Mouse (Mus musculus) forebrain, postnatal 0 days (tissue): ENCODE measurements at regions not wholly inside any gene's neighbourhood (a gene's known extent, or its start where the extent isn't known, plus 50 kb on each side); places are given as distances from the start of the nearest gene placed in this dataset.

Experiments
- ATAC-seq: fragments of 200-750 bp; cut with Nextera tagmentation; 2 replicates; pipeline ENCODE4 v1.8.0; 2017; ENCODE audit warnings: mild to moderate bottlenecking, moderate library complexity
- DNase-seq: peaks from one replicate; pipeline ENCODE4 v3.0.0-alpha.2; 2015
- H3K27ac ChIP-seq: fragments of 300-500 bp; sonication (generic); 2 replicates; pipeline ENCODE4 v1.5.1; 2014; ENCODE audit warnings: low read depth, mild to moderate bottlenecking, antibody characterized with exemption, low read length, moderate library complexity, mixed read lengths
- H3K27me3 ChIP-seq: fragments of 300-500 bp; sonication (generic); 2 replicates; pipeline ENCODE4 v1.6.1; 2014; ENCODE audit warnings: mild to moderate bottlenecking, low read length, mixed read lengths; ENCODE audit not compliant: insufficient read depth
- H3K36me3 ChIP-seq: fragments of 300-500 bp; sonication (generic); 2 replicates; pipeline ENCODE4 v1.6.1; 2014; ENCODE audit warnings: mild to moderate bottlenecking, moderate library complexity; ENCODE audit not compliant: insufficient read depth
- H3K4me1 ChIP-seq: fragments of 300-500 bp; sonication (generic); 2 replicates; pipeline ENCODE4 v1.6.1; 2014; ENCODE audit warnings: antibody characterized with exemption; ENCODE audit not compliant: insufficient read depth
- H3K4me2 ChIP-seq: fragments of 300-500 bp; sonication (generic); 2 replicates; pipeline ENCODE4 v1.6.1; 2014; ENCODE audit warnings: low read depth, mild to moderate bottlenecking, moderate library complexity
- H3K4me3 ChIP-seq: fragments of 300-500 bp; sonication (generic); 2 replicates; pipeline ENCODE4 v1.5.1; 2014; ENCODE audit warnings: low read depth, low read length, mixed read lengths
- H3K9ac ChIP-seq: fragments of 300-500 bp; sonication (generic); 2 replicates; pipeline ENCODE4 v1.6.1; 2014; ENCODE audit warnings: mild to moderate bottlenecking
- H3K9me3 ChIP-seq: fragments of 300-500 bp; sonication (generic); 2 replicates; pipeline ENCODE4 v1.6.1; 2016; ENCODE audit warnings: low read length
- CTCF ChIP-seq: sonication (generic); IDR thresholded peaks from 2 replicates; pipeline ENCODE4 v1.5.1; 2016; ENCODE audit warnings: antibody characterized with exemption, control low read depth, low read depth
- WGBS: fragments of 180-500 bp; shearing (Covaris S2); extraction: QIAGEN DNeasy Blood & Tissue Kit; methylation state at CpG from one replicate; pipeline ENCODE4 v1.1.7; 2014; 5-methylcytosine and 5-hydroxymethylcytosine counted together

- ATAC-seq = no peak
- 71% methylated on average over 1 of the region's 1 CpGs for WGBS
These were observed 131.6 kb downstream of the Emp1 start for GRCm38 (mm10) chr6:135493983-135494382.

GRCm38 (mm10) chr6:135495841-135496240 lies 133.5 kb downstream of the Emp1 start:
- Histone ChIP-seq H3K4me3 (no peak overlapping the region), H3K9ac (no peak overlapping the region), H3K4me2 (no peak overlapping the region), H3K4me1 (no peaks in the 10 kb centered on the region), H3K27me3 (no peaks in the 10 kb centered on the region), H3K36me3 (no peaks in the 10 kb centered on the region), H3K27ac (no peak overlapping the region), H3K9me3 (no peaks in the 10 kb centered on the region)
- no peak for TF ChIP-seq CTCF
- ATAC-seq (no peak), DNase-seq (no peak)
- 73% methylated on average over 2 of the region's 2 CpGs for WGBS

More at GRCm38 (mm10) chr6:135493983-135494382, 131.6 kb downstream of the Emp1 start:
- H3K27ac ChIP-seq = no peak overlapping the region
- no peaks in the 10 kb centered on the region for H3K4me1 ChIP-seq
- H3K27me3 ChIP-seq = no peaks in the 10 kb centered on the region
- no peak overlapping the region for H3K4me2 ChIP-seq
- H3K4me3 ChIP-seq = no peak overlapping the region
- H3K9ac ChIP-seq = no peak overlapping the region
- no peaks in the 10 kb centered on the region for H3K9me3 ChIP-seq
- TF ChIP-seq CTCF = no peak
- no peak for DNase-seq
- no peaks in the 10 kb centered on the region for H3K36me3 ChIP-seq

GRCm38 (mm10) chr6:135498592-135498991 lies 136.2 kb downstream of the Emp1 start:
- H3K27me3 ChIP-seq = no peaks in the 10 kb centered on the region
- no peaks in the 10 kb centered on the region for H3K36me3 ChIP-seq
- no peaks in the 10 kb centered on the region for H3K4me1 ChIP-seq
- no peak overlapping the region for H3K27ac ChIP-seq
- no peak overlapping the region for H3K9ac ChIP-seq
- WGBS = 91% methylated on average over 6 of the region's 6 CpGs
- ATAC-seq (no peak), DNase-seq (no peak)
- no peak overlapping the region for H3K4me3 ChIP-seq
- H3K4me2 ChIP-seq = no peak overlapping the region
- H3K9me3 ChIP-seq = no peaks in the 10 kb centered on the region
- no peak for TF ChIP-seq CTCF

DNA sequence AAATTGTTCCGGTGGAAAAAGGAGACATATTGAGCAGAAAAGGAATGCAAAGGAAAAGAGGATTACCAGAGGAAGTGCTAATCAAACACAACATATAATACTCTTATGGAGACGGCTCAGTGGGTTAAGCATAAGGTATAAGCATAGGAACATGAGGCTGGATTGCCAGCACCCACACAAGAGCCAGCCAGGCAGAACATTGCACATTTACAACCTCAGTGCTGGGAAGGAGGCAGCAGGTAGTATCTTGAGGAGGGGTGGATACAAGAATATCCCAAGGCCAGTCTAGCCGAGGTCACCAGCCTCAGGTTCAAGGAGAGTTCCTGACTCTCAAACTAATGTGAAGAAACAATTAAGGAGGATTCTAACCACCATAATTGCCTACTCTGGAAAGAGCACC lies 138.0 kb downstream of the Emp1 start:
- Histone ChIP-seq H3K36me3 (no peaks in the 10 kb centered on the region), H3K4me2 (no peak overlapping the region), H3K4me1 (no peaks in the 10 kb centered on the region), H3K9ac (no peak overlapping the region), H3K27me3 (no peaks in the 10 kb centered on the region), H3K4me3 (no peak overlapping the region), H3K9me3 (no peaks in the 10 kb centered on the region), H3K27ac (no peak overlapping the region)
- ATAC-seq (no peak), DNase-seq (no peak)
- no peak for TF ChIP-seq CTCF
- WGBS = 70% methylated on average over 3 of the region's 3 CpGs

GRCm38 (mm10) chr6:135501791-135502190 lies 139.4 kb downstream of the Emp1 start:
- H3K4me1 ChIP-seq = no peaks in the 10 kb centered on the region
- H3K9ac ChIP-seq = no peak overlapping the region
- no peak overlapping the region for H3K4me2 ChIP-seq
- no peaks in the 10 kb centered on the region for H3K27me3 ChIP-seq
- TF ChIP-seq CTCF = no peak
- H3K27ac ChIP-seq = no peak overlapping the region
- H3K9me3 ChIP-seq = no peaks in the 10 kb centered on the region
- no peak overlapping the region for H3K4me3 ChIP-seq
- ATAC-seq (no peak), DNase-seq (no peak)
- H3K36me3 ChIP-seq = no peaks in the 10 kb centered on the region
- 66% methylated on average over 6 of the region's 6 CpGs for WGBS

DNA sequence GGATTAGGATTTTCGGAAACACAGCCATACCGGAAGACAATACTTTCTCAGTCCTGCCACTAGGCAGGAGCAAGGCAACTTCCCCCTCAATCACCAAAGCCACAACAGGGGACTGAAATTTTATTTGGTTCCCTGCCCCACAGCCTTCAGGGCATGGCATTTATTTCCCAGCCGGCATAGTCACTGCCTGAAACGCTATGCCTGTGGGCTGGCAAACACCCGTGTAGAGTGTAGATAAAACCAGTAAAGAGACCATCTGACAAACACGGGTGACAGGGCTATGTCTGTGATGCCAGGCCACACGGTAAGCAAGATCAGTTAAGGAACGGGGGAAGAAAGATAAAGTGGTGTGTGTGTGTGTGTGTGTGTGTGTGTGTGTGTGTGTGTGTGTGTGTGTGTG lies 140.1 kb downstream of the Emp1 start:
- Histone ChIP-seq H3K9ac (no peak overlapping the region), H3K4me1 (no peaks in the 10 kb centered on the region), H3K27me3 (no peaks in the 10 kb centered on the region), H3K4me2 (no peak overlapping the region), H3K4me3 (no peak overlapping the region), H3K36me3 (no peaks in the 10 kb centered on the region), H3K27ac (no peak overlapping the region), H3K9me3 (no peaks in the 10 kb centered on the region)
- WGBS = 48% methylated on average over 8 of the region's 8 CpGs
- TF ChIP-seq CTCF = no peak
- ATAC-seq = no peak
- no peak for DNase-seq

DNA sequence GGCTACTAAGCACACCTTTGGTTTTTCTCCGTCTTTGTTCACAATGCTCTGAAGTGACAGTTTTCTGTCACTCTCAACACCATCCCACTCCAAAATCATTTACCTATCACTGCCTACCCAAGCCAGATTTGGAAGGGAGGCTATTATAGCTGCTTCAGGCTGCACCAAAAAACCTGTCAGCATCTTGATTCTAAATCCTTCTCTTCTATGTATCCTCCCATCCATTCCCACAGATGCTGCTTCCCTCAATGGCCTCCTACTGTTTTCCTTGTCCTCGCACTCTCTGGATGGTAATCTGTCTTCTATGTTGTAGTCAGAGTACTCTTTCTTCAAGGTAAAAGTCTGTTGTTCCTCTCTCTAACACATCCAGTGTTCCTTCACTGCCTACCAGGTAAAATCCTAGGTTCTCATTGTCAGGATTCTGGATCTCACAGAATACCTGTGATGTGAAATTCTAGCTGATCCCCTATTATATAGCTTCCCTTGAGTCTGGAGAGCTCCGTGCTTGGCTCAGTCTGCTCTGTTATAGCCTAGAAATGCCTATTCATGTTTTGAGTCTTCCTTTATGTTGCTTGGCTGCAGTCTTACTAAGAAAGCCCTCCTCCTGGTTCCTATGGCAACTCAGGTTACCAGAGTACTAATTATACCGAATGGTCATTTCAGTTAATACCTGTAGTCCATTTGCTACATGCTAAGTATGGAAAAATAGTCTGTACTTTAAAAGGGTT lies 156.5 kb downstream of the Emp1 start:
- H3K27me3 ChIP-seq = no peaks in the 10 kb centered on the region
- H3K4me1 ChIP-seq = no peaks in the 10 kb centered on the region
- H3K4me2 ChIP-seq = no peak overlapping the region
- H3K36me3 ChIP-seq = no peaks in the 10 kb centered on the region
- DNase-seq (no peak), ATAC-seq (peak; percentile 29)
- 30% methylated on average over 4 of the region's 4 CpGs for WGBS
- H3K9ac ChIP-seq = no peak overlapping the region
- no peak overlapping the region for H3K27ac ChIP-seq
- TF ChIP-seq CTCF = no peak
- H3K9me3 ChIP-seq = no peaks in the 10 kb centered on the region
- H3K4me3 ChIP-seq = no peak overlapping the region
